Mouse (Mus musculus) neural tube, embryonic 10.5 days (tissue): ENCODE results near the gene Syt7.

Experiments used
- DNase-seq: peaks from one replicate; pipeline ENCODE4 v3.0.0-alpha.2; 2017; ENCODE audit warnings: low spot score; ENCODE audit errors: extremely low spot score

Gene Syt7

DNA sequence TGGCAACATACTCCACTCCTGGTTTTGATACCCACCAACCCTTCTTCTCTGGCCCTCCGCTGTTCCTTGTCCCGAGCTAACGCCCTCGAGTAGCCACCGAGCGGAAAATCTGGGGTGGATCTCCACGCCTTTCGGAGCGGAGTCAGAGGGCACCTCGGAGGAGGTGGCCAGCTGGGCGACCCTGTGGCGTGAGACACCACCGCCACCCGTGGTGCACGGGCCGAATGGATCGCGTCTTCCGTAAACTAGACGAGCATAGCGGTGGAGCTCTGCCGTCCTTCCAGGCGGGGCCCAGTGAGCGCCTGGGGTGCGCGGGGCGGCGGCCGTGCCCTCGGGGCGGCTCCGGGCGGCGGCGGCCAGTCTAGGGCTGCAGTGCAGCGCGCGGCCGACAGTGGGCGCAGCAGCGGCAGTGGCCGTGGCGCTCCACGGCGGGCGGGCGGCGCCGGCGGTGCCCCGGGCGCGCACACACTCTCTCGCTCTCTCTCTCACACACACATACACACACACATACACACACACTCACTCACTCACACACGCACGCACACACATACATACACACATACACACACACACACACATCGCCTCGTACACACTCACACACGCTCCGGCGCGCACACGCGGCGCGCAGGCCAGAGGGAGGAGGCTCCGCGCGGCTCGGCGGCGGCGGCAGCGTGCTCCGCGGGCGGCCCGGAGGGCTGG, at the start of gene Syt7:
Gene Syt7, plus strand, starts transcription at position 476 of the 699 bp plus-strand sequence.
- DNase-seq, result peak; percentile 99

DNA sequence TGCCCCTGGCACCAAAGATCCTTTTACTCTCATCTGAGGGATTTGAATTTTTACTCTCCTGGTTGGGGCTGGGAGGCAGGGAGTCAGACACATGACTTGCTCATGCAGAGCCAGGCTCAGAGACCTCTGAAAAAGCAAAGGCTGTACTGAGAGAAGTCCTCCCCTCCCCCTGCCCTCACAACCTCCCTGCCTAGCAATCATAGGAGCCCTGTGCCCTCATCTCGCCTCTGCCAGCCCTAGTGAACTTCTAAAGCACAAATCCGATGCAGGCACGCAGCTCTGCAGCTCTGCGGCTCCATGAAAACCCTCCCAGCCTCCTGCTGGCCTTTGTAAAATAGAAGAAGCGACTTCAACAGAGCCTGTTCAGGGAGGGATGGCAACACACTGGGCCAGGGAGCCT, 49.6 kb upstream of the Syt7 start:
- no peak for DNase-seq

DNA sequence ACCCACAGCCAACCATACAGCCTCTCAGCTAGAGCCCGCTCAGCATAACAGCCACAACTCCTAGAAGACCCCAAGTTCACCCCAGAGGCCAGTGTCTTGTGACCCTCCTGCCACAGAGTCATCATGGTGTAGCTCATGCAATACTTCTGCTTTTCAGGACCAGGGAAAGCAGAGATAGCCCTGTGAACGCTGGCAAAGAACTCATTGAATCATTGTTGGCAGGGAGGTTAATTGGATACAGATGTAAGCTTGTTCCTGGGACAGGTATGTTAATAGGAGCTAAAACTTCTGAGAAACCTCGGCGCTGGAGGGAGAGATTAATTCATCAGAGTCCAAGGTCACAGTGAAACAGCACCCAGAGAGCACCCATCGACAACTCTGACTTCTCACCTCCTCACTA, 48.2 kb upstream of the Syt7 start:
- DNase-seq, result no peak

DNA sequence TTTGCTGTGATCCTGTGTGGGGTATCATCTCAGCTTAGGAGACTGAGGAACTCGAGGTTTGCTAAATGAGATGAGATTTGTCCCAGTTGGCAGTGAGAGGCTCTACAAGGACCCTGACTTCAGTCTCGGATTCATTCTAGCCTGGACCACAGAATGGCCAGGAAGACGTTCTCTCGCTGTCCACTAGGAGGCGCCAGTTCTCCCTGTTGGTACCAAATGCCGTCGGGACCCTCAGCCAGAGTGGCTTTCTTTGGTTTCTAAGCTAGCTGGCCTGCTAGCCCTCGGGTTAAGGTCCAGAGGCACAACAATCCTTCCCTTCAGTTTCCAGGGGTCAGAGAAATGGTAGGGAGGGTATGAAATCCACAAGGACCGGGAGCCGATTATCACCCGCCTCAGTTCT, 47.7 kb upstream of the Syt7 start:
- DNase-seq, result peak; percentile 79

DNA sequence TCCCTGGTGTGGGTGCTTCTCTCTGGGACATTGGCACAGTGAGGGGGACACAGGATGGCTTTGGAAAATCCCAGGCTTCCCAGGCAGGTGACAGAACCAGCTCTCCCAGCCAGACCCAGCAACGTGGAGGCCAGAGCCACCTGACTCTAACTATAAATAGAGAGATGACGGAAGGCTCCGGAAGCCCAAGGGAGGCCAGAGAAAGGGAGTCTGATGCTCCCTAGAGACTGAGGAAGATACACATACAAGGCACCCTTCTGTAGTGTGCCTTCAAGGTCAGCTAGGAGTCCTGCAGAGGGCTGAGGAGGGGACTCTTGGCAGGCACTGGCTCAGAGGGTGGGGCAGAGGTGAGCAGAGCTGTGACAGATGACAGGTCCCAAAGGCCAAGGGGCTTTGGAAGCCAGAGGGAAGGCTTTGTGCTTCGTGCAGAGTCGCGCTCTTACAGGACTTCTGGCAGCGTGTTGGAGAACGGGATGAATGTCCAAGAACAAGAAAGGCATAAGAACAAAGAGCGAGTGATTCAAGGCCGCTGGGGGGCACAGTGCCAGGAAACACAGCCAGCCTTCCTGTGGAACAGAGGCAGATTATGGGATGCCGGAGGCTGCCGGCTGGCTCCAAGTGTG, 47.0 kb upstream of the Syt7 start:
- DNase-seq, result no peak

DNA sequence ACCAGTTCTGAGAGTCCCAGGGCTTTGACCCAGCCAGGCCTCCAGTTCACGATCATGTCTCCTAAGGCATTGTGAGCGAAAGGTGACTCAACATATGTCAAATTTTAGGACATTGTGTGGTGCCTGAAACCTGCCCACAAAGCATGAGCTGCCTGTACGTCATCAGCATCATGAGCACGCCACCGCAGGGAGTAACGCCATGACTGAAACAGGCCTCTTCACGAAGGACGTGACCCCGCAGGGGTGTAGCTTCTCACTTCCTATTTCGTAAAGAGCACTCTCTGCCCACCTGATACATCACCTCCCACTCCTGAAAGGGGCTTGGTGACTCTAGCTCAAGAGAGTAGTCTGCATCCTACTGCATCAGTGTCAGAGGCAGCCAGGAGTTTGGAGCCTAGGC, 45.0 kb upstream of the Syt7 start:
- no peak for DNase-seq

DNA sequence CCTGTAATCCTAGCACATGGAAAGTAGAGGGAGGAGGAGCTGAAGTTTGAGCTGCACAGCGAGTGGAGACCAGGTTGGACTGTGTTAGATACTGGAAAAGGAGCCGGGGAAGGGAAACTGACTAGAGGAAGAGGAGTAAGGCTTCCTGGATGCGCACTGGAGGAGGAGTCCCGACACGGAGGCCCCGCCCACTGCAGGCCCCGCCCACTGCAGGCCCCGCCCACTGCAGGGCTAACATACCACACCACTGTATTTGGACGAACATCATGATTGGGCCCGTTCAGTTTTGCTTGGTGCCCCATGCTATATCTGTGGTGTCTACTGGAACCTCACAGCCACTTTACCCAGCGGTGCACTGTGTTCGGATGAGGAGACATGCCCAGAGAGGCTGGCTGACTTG, 43.2 kb upstream of the Syt7 start:
- no peak for DNase-seq

DNA sequence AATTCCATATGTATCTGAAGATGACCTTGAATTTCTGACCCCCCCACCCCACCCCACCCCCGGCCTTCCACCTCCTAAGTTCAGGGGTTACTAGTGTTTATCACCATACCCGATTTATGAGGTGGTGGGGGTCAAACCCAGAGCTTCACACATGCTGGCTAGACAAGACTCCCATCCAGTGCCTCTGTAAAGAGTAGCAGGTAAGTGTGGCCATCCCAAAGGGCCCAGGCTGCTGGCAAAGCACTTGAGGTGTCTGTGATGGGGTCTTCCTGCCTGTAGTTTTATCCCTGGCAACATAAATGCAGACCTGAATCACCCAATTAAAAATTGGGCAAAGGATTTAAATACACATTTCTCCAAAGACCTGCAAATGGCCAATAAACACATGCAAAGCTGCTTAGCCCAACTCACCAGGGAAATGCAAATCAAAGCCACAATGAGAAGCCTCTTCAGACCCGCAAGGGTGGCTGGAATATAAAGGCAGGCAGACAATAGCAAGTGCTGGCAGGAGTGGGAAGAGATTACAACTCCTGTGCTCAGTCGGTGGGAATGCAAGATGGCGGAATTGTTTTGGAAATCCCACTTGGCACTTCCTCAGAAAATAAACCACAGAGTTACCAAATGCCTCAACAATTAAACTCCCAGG, 41.1 kb upstream of the Syt7 start:
- no peak for DNase-seq

DNA sequence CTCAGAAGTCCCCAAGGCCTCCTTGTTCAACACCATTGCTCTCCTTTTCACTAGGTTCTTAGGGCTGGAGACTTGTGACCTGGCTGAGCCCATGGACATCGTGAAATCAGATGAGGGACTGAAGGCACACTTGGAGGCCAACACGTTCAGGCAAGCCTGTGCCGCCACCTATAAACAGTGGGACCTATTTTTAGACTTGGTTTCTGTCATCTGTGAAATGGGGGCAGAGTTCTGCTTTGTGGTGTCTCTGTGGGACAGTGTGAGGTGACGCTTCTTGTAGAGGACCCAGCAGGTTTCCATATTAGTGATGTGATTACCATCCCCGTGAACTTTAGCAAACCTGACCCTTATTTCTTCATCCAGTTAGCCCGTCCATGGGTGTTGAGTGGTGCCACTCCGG, 36.7 kb upstream of the Syt7 start:
- DNase-seq, result no peak

DNA sequence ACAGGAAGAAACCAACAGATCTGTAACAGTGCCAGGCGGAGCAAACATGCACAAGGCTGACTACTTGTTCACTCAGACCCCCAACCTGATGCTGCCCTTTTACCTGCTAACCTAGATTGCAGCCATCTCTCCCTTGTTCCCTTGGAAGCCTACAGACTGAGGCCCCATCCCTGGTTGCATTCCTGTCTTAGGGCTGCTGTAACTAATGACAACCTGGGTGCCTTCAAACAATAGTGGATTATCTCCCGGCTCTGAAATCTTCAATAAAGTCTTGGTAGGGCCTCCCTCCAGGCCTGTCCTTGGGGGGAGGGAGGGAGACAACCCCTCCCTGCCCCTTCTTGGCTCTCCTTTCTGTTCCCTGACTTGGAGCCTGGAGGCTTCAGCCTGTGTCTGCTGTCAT, 34.1 kb upstream of the Syt7 start:
- no peak for DNase-seq

DNA sequence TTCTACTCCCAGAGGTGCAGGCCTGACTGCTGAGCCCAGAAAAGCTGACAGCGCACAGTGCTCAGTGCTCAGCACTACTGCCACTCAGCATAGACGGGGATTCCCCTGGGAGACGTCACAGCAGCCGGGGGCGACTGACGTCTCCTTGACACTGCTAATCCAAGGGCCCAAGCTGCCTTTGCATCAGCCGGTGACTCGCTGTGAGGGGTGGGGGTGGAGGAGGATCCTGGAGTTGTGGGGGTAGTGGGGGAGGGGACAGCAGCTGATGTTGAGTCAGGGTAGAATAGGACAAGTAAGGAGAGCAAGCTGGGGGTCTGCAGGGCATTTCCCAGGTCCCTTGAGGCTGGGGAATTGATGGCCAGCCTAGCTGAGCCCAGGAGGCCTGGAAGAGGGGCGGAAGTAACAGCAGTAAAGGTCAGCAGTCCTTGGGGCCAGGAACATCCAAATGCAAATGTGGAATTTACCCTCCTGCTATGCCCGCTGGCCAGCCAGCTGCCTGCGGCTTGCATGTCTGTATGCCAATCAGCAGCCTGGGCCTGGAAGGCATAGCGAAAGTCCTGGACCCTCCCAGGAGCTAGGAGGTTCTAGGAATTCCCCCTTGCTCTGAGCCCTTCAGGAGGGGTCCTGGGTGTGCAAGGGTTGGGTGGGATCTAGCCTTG, 31.9 kb upstream of the Syt7 start:
- no peak for DNase-seq

DNA sequence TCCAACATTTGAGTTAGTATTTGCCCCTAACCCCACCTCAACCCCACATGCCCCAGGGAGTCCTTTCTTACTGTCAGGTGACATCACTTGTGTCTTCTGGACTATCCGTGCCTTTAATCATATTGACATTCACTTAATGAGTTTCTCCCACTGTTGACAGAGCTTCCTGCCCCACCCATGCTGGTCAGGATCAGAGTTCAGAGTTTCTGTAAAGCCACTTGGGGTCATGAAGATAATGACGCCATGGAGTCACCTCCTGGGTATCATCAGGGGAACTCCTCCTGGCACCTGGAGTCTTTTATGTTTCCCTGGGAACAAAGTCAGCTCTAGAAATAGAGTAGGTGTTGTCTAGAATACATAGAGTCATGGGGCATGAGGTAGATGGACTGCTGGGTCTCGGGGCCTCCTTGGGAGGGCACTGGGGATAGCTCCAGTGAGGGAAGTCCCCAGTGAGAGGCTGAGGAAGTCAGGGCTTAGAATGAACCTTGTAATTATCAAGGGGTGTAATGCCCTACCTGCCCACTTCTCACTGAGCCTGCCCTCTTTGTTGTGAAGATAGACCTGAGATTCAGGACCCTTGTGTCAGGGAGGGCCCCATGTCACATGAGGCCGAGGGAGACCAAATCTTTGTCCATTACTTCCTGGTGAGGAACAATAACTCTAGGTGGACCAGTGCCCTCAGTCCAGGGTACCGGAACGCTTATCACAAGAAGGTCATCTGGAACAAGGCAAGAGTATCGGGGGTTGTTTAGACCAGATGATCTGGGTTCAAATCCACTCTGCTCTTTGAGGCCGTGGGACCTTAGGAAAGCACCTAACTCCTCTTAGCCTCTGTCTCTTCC, 29.6 kb upstream of the Syt7 start:
- no peak for DNase-seq

DNA sequence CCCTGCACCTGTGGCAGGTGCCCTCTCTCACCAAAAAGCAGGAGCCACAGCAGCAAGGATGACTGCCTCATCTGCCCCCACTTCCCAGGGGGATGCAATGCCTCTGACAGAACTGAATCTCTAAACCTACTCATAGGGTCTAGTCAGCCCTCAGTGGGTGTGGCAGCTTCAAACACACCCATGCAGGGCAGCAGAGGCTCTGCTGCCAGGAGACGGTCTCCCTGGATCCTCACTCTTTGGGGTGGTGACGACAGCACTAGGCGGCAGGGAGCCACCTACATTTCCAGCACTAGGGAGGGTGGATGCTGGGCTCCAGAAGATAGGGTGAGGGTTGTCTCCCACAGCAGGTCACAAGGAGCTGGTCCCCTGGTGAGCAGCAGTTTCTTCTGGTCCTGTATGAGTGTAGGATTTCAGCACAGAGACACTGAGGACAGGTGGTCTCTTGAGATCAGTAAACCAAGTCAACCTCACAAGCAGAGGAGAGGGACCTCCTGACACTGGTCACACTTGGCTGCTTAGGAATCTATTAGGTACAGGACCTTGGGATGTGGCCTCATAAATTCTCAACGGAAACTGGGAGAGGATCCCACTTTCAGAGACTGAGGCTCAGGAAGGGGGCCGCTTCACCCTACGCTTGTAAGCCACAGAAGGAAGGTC, 26.3 kb upstream of the Syt7 start:
- DNase-seq, result no peak

DNA sequence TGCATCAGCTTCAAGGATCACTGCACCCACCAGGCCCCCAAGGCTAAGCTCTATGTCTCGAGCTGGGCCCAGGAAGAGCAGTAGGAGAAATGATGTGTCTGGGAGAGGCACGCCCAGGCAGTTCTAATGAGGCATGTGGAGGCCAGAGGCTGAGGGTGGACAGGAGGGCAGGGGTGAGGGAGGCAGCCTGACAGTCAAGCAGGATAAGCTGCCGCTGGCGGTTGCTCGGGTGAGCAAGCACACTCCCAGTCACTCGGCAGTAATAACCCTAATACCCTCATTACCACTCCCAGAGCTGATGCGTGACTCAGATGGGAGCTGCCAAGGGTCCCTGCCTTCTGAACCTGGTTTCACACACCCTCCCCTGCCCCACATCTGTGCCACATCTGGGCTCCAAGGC, 25.0 kb upstream of the Syt7 start:
- DNase-seq, result peak; percentile 35

DNA sequence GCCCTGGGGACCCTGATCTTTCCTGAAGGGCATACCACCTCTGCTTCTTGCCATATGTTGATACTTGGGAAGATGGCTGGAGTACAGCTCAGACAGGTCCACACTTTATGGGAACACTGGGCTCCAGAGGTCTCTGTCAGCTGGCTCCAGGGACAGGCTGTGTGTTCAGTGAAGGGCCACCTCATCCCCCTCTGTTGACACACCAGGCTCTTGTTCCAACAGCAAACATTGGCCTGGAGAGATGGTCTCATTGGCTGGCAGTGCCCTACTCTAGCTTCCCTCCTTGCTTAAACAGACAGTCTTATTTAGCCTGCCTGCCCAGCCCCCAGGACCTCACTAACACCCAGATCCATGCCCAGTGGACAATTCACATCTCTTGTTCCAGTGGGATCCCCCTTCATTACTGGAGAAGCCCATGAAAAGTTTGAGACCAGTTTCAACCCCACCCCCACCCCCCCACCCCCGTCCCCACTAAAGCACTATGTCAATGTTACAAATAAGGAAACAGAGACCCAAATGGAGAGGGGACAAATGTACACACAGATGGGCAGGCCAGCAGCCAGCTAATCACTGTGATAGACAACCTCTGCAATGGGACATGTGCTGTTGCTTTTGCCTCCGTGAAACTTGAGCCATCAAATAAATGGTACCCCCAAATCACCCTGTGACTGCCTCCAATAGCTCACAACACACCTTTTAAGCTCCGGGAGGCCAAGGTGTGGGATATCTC, 22.6 kb upstream of the Syt7 start:
- DNase-seq, result no peak

DNA sequence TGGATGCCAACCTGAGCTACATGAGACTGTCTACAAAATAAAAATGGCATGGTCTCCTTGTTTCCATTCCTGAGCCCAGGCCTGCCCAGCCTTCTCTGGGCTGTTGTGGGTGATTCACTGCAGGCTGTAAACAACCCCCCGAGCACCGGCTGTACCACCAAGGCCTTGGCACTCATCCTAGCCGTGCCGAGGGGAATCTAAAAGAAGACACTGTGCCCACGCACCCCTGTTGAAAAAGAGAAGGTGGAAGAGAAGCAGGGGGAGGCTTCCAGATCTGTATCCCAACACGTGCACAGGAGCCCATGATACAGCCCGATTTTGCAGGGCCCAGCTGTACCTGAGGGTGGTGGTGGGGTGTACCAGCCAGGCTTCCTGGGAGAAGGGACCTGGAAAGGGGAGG, 21.1 kb upstream of the Syt7 start:
- DNase-seq, result no peak

DNA sequence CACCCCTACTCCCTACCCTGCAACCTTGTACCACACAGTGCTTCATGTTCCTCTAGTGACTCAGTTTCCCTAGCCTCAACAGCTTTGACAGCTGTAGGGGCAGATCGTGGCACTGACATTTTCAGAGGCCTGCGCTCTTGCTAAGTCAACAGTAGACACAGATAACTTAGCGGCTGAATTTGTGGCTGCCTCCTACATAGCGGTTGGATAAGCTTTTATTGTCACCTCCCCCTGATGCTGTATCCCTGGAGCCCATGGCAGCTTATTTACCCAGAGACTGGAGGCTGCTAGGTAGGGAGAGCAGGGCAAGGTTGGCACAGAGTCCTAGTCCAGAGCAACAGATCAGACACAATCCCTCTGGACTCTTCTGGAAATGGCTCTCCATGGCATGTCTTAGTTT, 19.0 kb upstream of the Syt7 start:
- DNase-seq, result no peak

DNA sequence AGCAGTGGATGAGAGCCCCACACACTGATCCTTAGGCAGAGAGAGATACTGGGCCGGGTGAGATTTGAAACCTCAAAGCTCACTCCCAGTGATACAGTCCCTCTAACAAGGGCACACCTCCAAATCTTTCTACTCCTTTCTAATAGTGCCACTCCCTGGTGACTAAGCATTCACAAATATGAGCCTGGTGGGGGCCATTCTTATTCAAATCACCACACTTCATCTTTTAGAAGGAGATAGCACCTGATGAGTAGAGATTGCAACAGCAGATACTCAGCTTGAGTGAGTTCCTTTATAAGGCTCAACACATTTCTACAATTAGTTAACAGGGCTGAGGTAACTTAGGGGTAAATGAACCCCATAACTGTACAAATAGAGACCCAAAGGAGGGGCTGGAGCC, 15.7 kb upstream of the Syt7 start:
- DNase-seq, result no peak

DNA sequence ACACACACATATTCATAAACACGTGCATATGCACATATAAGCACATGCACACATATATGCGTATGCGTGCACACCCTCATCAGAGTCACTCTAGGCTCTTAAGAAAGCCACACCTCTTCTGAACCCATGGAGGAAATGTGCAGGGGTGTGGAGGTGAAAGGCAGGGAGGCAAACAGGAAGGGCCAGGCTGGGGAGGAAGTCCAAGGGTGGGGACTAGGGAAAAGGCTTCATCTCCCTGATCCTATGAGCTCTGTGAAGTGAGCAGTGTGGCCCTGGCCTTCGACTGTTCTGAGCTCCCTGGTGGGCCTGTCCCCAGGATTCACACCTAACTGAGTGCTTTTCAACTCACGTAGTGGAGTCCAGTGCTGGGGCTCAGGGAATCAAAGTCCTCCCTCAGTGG, 13.6 kb upstream of the Syt7 start:
- no peak for DNase-seq

DNA sequence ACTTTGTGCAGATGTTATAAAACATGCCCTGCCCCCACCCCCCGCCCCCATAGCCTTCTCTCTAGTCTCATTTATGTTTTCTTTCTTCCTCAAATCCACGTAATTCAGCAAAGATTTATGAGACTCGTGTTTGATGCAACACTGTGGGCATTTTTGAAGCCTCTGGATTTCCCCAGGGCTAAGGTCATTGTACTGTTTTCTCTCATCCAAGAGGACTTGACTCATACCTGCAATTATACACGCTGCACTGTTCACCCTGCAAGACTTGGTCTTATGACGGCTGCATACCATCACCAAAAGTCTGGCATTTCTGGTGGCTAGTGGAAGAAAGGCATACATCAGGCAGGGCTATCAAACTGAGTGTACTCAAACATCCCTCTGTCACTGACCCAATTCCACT, 8.9 kb upstream of the Syt7 start:
- no peak for DNase-seq
